Mouse (Mus musculus) megakaryocyte, embryonic 14.5 days (primary cell): ENCODE results near the gene Zfp444. TPM values are rescaled to one million over a fixed set of nuclear protein-coding genes. Genes with fewer than 3 reads are reported as not detected.
"Not testable (repeated sequence)": the region's sequence is repeated elsewhere in the genome, so short reads cannot be mapped to it uniquely, and the experiment has no call there.

Experiments used
- H3K27me3 ChIP-seq: replicated peaks from 2 replicates; pipeline ENCODE3; 2012; ENCODE audit warnings: inconsistent platforms
- H3K36me3 ChIP-seq: replicated peaks from 2 replicates; pipeline ENCODE3; 2012; ENCODE audit warnings: low read length, inconsistent platforms, mixed read lengths
- H3K4me1 ChIP-seq: 2 replicates; pipeline ENCODE4 v1.6.1; 2012; ENCODE audit warnings: inconsistent platforms
- H3K4me3 ChIP-seq: replicated peaks from 2 replicates; pipeline ENCODE3; 2012; ENCODE audit warnings: moderate library complexity, mild to moderate bottlenecking, inconsistent platforms
- H3K9me3 ChIP-seq: 2 replicates; pipeline ENCODE4 v1.6.1; 2012; ENCODE audit warnings: inconsistent platforms
- FLI1 ChIP-seq: IDR thresholded peaks from 2 replicates; pipeline ENCODE4 v1.6.1; 2012; ENCODE audit warnings: low read length, inconsistent platforms, mixed read lengths
- GATA1 ChIP-seq: IDR thresholded peaks from 3 replicates; pipeline ENCODE4 v1.6.1; 2012; ENCODE audit warnings: mixed read lengths, low read length, inconsistent platforms, borderline replicate concordance
- polyA plus RNA-seq: library from polyadenylated mRNA; stranded (reverse); fragments of >175 nt; gene quantifications from 2 replicates; pipeline ENCODE4 v1.2.3, GENCODE M21; 2012; ENCODE audit warnings: low replicate concordance; ENCODE audit not compliant: insufficient read depth

Gene Zfp444
- polyA plus RNA-seq, 1 experiment: 42.1 TPM

GRCm38 (mm10) chr7:6239787-6240186 is 67.8 kb downstream of the Zfp444 start:
- Histone ChIP-seq H3K9me3 (no peaks in the 10 kb centered on the region), H3K4me1 (no peaks in the 10 kb centered on the region), H3K36me3 (no peaks in the 10 kb centered on the region), H3K27me3 (peaks cover 5% of the 10 kb centered on the region), H3K4me3 (no peak overlapping the region)
- TF ChIP-seq FLI1 (no peak), GATA1 (no peak)

GRCm38 (mm10) chr7:6240841-6241425 is 68.9 kb downstream of the Zfp444 start:
- H3K4me1 ChIP-seq, H3K9me3 ChIP-seq, H3K4me3 ChIP-seq, H3K27me3 ChIP-seq, H3K36me3 ChIP-seq: not testable (repeated sequence)

Other genes starting within 250 kb of the Zfp444 start
- 0.07 TPM in 1 of 2 replicates, not detected in the other for gene Vmn1r65, start 161.2 kb upstream of the Zfp444 start, polyA plus RNA-seq
- not detected in 2 replicates for gene Nlrp4c, start 127.1 kb upstream of the Zfp444 start, polyA plus RNA-seq
- gene Zfp787, start 16.2 kb upstream of the Zfp444 start, polyA plus RNA-seq: 31.0 and 49.7 TPM in 2 replicates
- gene Galp, start 24.9 kb downstream of the Zfp444 start, polyA plus RNA-seq: not detected in 2 replicates
- not detected in 2 replicates for gene Zscan5b, start 50.1 kb downstream of the Zfp444 start, polyA plus RNA-seq
- gene Epp13, start 80.5 kb downstream of the Zfp444 start, polyA plus RNA-seq: not detected in 2 replicates
- gene Zfp667, start 114.4 kb downstream of the Zfp444 start, polyA plus RNA-seq: 0.63 TPM in 1 of 2 replicates, not detected in the other
- 1.2 TPM in 1 of 2 replicates, not detected in the other for gene Zfp583, start 159.1 kb downstream of the Zfp444 start, polyA plus RNA-seq
- gene Gm3854, start 171.5 kb downstream of the Zfp444 start, polyA plus RNA-seq: not detected in 2 replicates
- gene Zfp78, start 191.1 kb downstream of the Zfp444 start, polyA plus RNA-seq: not detected in 2 replicates
- gene Zfp28, start 211.1 kb downstream of the Zfp444 start, polyA plus RNA-seq: 0.20 TPM in 1 of 2 replicates, not detected in the other
- not detected in 2 replicates for gene Smim17, start 226.5 kb downstream of the Zfp444 start, polyA plus RNA-seq
- not detected in 2 replicates for gene Gm20715, start 238.1 kb downstream of the Zfp444 start, polyA plus RNA-seq